Mouse (Mus musculus) liver, adult 2 months (tissue): ENCODE measurements at regions not wholly inside any gene's neighbourhood (a gene's known extent, or its start where the extent isn't known, plus 50 kb on each side); places are given as distances from the start of the nearest gene placed in this dataset.

ENCODE experiments used
- DNase-seq: peaks from one replicate; pipeline ENCODE4 v3.0.0-alpha.2; 2011; ENCODE audit warnings: low read depth, low spot score; ENCODE audit errors: extremely low read depth
- H3K27ac ChIP-seq: fragments of 200-500 bp; replicated peaks from 2 replicates; pipeline ENCODE4 v1.5.1; 2012; ENCODE audit warnings: low read depth, mild to moderate bottlenecking, control low read depth, inconsistent platforms, low read length; ENCODE audit not compliant: insufficient read depth
- H3K27me3 ChIP-seq: fragments of 200-500 bp; 2 replicates; pipeline ENCODE4 v1.6.1; 2012; ENCODE audit warnings: mild to moderate bottlenecking, moderate library complexity, low read length, inconsistent platforms; ENCODE audit not compliant: control insufficient read depth, insufficient read depth
- H3K36me3 ChIP-seq: fragments of 200-500 bp; 2 replicates; pipeline ENCODE4 v1.6.1; 2012; ENCODE audit warnings: low read length, inconsistent platforms; ENCODE audit not compliant: control insufficient read depth, insufficient read depth
- H3K4me1 ChIP-seq: fragments of 200-500 bp; 2 replicates; pipeline ENCODE4 v1.6.1; 2011; ENCODE audit warnings: low read length; ENCODE audit not compliant: control insufficient read depth, insufficient read depth
- H3K4me3 ChIP-seq: fragments of 200-500 bp; 2 replicates; pipeline ENCODE4 v1.5.1; 2011; ENCODE audit warnings: low read depth, mild to moderate bottlenecking, control low read depth, low read length, moderate library complexity; ENCODE audit not compliant: insufficient read depth
- H3K79me2 ChIP-seq: fragments of 200-500 bp; 2 replicates; pipeline ENCODE4 v1.6.1; 2012; ENCODE audit warnings: inconsistent platforms, mild to moderate bottlenecking, low read length, moderate library complexity; ENCODE audit not compliant: control insufficient read depth, insufficient read depth
- H3K9ac ChIP-seq: fragments of 200-500 bp; 2 replicates; pipeline ENCODE4 v1.6.1; 2012; ENCODE audit warnings: low read depth, mild to moderate bottlenecking, control low read depth, inconsistent platforms, low read length
- CTCF ChIP-seq: fragments of 200-500 bp; IDR thresholded peaks from 2 replicates; pipeline ENCODE4 v1.5.1; 2011; ENCODE audit warnings: low read depth, low read length, control low read depth
- POLR2A ChIP-seq: fragments of 200-500 bp; IDR thresholded peaks from 2 replicates; pipeline ENCODE4 v1.6.1; 2011; ENCODE audit warnings: low read length, control low read depth; ENCODE audit not compliant: insufficient read depth; ENCODE audit errors: extremely low read depth
- WGBS: fragments of 180-500 bp; shearing (Covaris S2); methylation state at CpG from one replicate; pipeline ENCODE4 v1.1.7; 2018; 5-methylcytosine and 5-hydroxymethylcytosine counted together

DNA sequence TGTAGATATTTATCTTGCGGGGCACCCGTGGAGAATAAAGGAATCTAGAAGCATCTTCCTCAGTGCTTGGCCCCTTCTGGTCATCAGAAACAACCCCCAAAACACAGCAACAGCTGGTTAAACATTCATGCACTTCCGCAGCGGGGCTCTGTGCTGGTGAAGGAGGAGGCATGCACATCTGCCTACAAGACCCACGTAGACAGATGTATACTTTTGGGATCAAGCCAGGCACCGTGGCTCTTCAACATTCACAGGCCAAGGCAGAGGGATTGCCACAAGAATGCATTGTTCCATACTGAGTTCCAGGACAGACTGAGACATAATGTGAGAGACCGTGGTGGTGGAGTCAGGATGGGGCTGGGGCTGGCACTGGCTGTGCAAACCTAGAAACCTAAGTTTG is 103.0 kb upstream of the Tmem260 start:
- Histone ChIP-seq H3K27ac (no peak overlapping the region), H3K79me2 (no peaks in the 10 kb centered on the region), H3K27me3 (no peaks in the 10 kb centered on the region), H3K4me3 (no peak overlapping the region), H3K9ac (no peak overlapping the region), H3K4me1 (no peaks in the 10 kb centered on the region), H3K36me3 (no peaks in the 10 kb centered on the region)
- no peak for DNase-seq
- no peak for TF ChIP-seq POLR2A
- TF ChIP-seq CTCF, result no peak
- 81% methylated on average over 7 of the region's 7 CpGs for WGBS

DNA sequence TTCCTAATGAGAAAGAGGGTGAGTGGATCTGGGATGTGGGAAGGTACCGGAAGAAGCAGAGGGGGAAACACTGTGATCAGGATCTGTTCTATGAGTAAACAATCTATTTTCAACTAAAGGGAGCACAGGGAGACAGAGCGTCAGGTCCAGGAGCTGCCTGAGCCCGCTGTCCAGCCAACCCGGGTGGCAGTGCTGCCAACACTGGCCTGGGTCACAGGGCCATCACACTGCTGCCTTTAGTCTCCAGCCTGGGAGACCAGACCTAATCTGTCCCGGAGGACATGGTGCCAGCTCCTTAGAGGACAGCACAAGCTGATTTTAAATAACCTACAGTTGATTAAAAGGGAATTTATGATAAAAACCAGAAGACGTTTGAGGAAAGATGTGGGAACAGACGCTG is 100.0 kb upstream of the Tmem260 start:
- Histone ChIP-seq H3K36me3 (no peaks in the 10 kb centered on the region), H3K79me2 (no peaks in the 10 kb centered on the region), H3K9ac (no peak overlapping the region), H3K27ac (no peak overlapping the region), H3K4me1 (no peaks in the 10 kb centered on the region), H3K4me3 (no peak overlapping the region), H3K27me3 (no peaks in the 10 kb centered on the region)
- WGBS, result 84% methylated on average over 7 of the region's 7 CpGs
- DNase-seq, result no peak
- no peak for TF ChIP-seq POLR2A
- no peak for TF ChIP-seq CTCF

GRCm38 (mm10) chr14:48349392-48350044 is 96.4 kb upstream of the Tmem260 start:
- Histone ChIP-seq H3K27me3 (no peaks in the 10 kb centered on the region), H3K27ac (no peak overlapping the region), H3K4me3 (no peak overlapping the region), H3K79me2 (no peaks in the 10 kb centered on the region), H3K36me3 (no peaks in the 10 kb centered on the region), H3K9ac (no peak overlapping the region), H3K4me1 (no peaks in the 10 kb centered on the region)
- no peak for DNase-seq
- TF ChIP-seq POLR2A (no peak), CTCF (no peak)
- WGBS, result 88% methylated on average over 9 of the region's 9 CpGs

GRCm38 (mm10) chr14:48351652-48352051 is 94.3 kb upstream of the Tmem260 start:
- no peak overlapping the region for H3K4me3 ChIP-seq
- no peaks in the 10 kb centered on the region for H3K79me2 ChIP-seq

DNA sequence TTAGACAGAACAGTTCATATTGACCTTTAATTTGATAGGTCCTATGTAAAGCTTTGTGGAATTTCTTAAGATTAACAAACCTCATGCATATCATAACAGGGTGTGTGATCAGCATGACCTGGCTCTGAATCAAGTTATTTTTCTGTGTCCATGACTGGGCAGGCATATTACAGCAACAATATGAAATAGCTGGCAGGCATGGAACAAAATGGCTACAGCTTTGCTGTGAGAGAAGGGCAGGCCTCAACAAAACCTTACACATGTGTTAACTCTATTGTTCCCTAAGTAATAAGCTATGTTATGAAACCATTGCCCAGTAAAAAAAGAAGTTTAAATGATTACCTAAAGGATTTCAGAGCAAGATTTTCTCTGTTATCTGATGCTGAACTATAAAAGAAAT is 93.1 kb upstream of the Tmem260 start:
- Histone ChIP-seq H3K79me2 (no peaks in the 10 kb centered on the region), H3K9ac (no peak overlapping the region), H3K27ac (no peak overlapping the region), H3K4me1 (no peaks in the 10 kb centered on the region), H3K36me3 (no peaks in the 10 kb centered on the region), H3K4me3 (no peak overlapping the region), H3K27me3 (no peaks in the 10 kb centered on the region)
- no peak for DNase-seq
- no peak for TF ChIP-seq POLR2A
- TF ChIP-seq CTCF, result no peak

More at GRCm38 (mm10) chr14:48351652-48352051, 94.3 kb upstream of the Tmem260 start:
- WGBS, result 74% methylated on average over 6 of the region's 6 CpGs
- H3K4me1 ChIP-seq, result no peaks in the 10 kb centered on the region
- DNase-seq, result no peak
- TF ChIP-seq POLR2A, result no peak
- TF ChIP-seq CTCF, result no peak
- no peak overlapping the region for H3K9ac ChIP-seq
- no peaks in the 10 kb centered on the region for H3K27me3 ChIP-seq
- no peaks in the 10 kb centered on the region for H3K36me3 ChIP-seq
- H3K27ac ChIP-seq, result no peak overlapping the region

DNA sequence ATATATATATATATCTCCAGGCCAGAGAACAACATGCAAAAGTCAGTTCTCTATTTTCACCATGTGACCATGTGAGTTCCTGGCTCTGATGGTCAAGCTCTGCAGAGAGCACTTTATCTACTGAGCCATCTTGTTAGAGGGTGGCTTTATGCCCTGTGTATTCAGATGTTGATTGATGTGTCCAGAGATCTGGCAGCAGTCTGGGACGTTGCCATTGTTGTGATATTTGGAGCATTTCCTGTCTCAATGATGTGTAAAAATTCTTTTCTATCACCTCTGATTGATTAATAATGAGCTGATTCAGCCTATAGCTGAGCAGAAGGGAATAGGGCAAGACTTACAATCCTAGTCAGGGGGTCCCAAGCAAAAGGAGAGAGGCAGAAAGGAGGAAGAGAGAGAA is 91.7 kb upstream of the Tmem260 start:
- Histone ChIP-seq H3K9ac (no peak overlapping the region), H3K4me3 (no peak overlapping the region), H3K27me3 (no peaks in the 10 kb centered on the region), H3K27ac (no peak overlapping the region), H3K36me3 (no peaks in the 10 kb centered on the region), H3K79me2 (no peaks in the 10 kb centered on the region), H3K4me1 (no peaks in the 10 kb centered on the region)
- no peak for DNase-seq
- WGBS, result 50% methylated on average over 1 of the region's 1 CpGs
- no peak for TF ChIP-seq POLR2A
- no peak for TF ChIP-seq CTCF

- no peak overlapping the region for H3K4me3 ChIP-seq
- no peaks in the 10 kb centered on the region for H3K27me3 ChIP-seq
- H3K4me1 ChIP-seq, result no peaks in the 10 kb centered on the region
- H3K79me2 ChIP-seq, result no peaks in the 10 kb centered on the region
- no peaks in the 10 kb centered on the region for H3K36me3 ChIP-seq
- TF ChIP-seq POLR2A (no peak), CTCF (no peak)
- WGBS, result 75% methylated on average over 8 of the region's 8 CpGs
- no peak for DNase-seq
- no peak overlapping the region for H3K27ac ChIP-seq
- no peak overlapping the region for H3K9ac ChIP-seq
These were observed 88.5 kb upstream of the Tmem260 start for GRCm38 (mm10) chr14:48357441-48357840.
